Mouse (Mus musculus) stomach, embryonic 16.5 days (tissue): ENCODE data around the gene Pop5. TPM values are rescaled to one million over a fixed set of nuclear protein-coding genes. Genes with fewer than 3 reads are reported as not detected.

ENCODE experiments used
- ATAC-seq: fragments of 200-750 bp; cut with Nextera tagmentation; 2 replicates; pipeline ENCODE4 v1.8.0; 2017; ENCODE audit warnings: moderate number of reproducible peaks, moderate TSS enrichment; ENCODE audit not compliant: insufficient read depth, low FRiP score
- H3K27ac ChIP-seq: fragments of 300-500 bp; sonication (generic); 2 replicates; pipeline ENCODE4 v1.5.1; 2014; ENCODE audit warnings: low read length
- H3K27me3 ChIP-seq: fragments of 300-500 bp; sonication (generic); 2 replicates; pipeline ENCODE4 v1.6.1; 2014; ENCODE audit warnings: low read length, control low read depth, mixed read lengths; ENCODE audit not compliant: control insufficient read depth, insufficient read depth
- H3K36me3 ChIP-seq: fragments of 300-500 bp; sonication (generic); 2 replicates; pipeline ENCODE4 v1.6.1; 2014; ENCODE audit warnings: low read length; ENCODE audit not compliant: control insufficient read depth, insufficient read depth
- H3K4me1 ChIP-seq: fragments of 300-500 bp; sonication (generic); 2 replicates; pipeline ENCODE4 v1.6.1; 2014; ENCODE audit warnings: low read length, control low read depth, mixed read lengths; ENCODE audit not compliant: control insufficient read depth, insufficient read depth
- H3K4me2 ChIP-seq: fragments of 300-500 bp; sonication (generic); 2 replicates; pipeline ENCODE4 v1.6.1; 2014; ENCODE audit warnings: low read depth, low read length, mixed read lengths
- H3K4me3 ChIP-seq: fragments of 300-500 bp; sonication (generic); replicated peaks from 2 replicates; pipeline ENCODE4 v1.5.1; 2014; ENCODE audit warnings: mild to moderate bottlenecking, low read length
- H3K9ac ChIP-seq: fragments of 300-500 bp; sonication (generic); 2 replicates; pipeline ENCODE4 v1.6.1; 2014; ENCODE audit warnings: low read length
- H3K9me3 ChIP-seq: fragments of 300-500 bp; sonication (generic); replicated peaks from 2 replicates; pipeline ENCODE4 v1.6.1; 2016; ENCODE audit warnings: low read length, control low read depth; ENCODE audit not compliant: control insufficient read depth
- WGBS: fragments of 180-500 bp; shearing (Covaris S2); extraction: QIAGEN DNeasy Blood & Tissue Kit; methylation state at CpG from one replicate; pipeline ENCODE4 v1.1.7; 2014; 5-methylcytosine and 5-hydroxymethylcytosine counted together
- polyA plus RNA-seq: library from polyadenylated mRNA; unstranded; fragments of >200 nt; fragmentation: Nextera tagmentation; extraction: Ambion mirVana; gene quantifications from 2 replicates; pipeline ENCODE4 v1.2.1, GENCODE M21; 2015

The Pop5 gene
- polyA plus RNA-seq, 1 experiment from 2014 or later: 100 TPM

- Histone ChIP-seq H3K9me3 (no peaks in the 10 kb centered on the region), H3K27me3 (0 out of 2 replicates have a peak, but pooled peaks cover 2% of the 10 kb centered on the region), H3K4me1 (peaks cover 4% of the 10 kb centered on the region), H3K27ac (no peak overlapping the region), H3K9ac (no peak overlapping the region), H3K4me2 (no peak overlapping the region), H3K36me3 (no peaks in the 10 kb centered on the region), H3K4me3 (no peak overlapping the region)
- ATAC-seq: no peak
- 36% methylated on average over 16 of the region's 16 CpGs for WGBS
Observed at GRCm38 (mm10) chr5:115231552-115232120, 4.0 kb upstream of the Pop5 start.

GRCm38 (mm10) chr5:115232516-115232915 is 3.1 kb upstream of the Pop5 start:
- no peak for ATAC-seq
- Histone ChIP-seq H3K4me3 (no peak overlapping the region), H3K27ac (no peak overlapping the region), H3K9me3 (no peaks in the 10 kb centered on the region), H3K4me1 (peaks cover 4% of the 10 kb centered on the region), H3K36me3 (no peaks in the 10 kb centered on the region), H3K4me2 (no peak overlapping the region), H3K9ac (no peak overlapping the region), H3K27me3 (0 out of 2 replicates have a peak, but pooled peaks cover 2% of the 10 kb centered on the region)
- WGBS: 57% methylated on average over 6 of the region's 6 CpGs

- no peaks in the 10 kb centered on the region for H3K9me3 ChIP-seq
- no peak for ATAC-seq
- no peaks in the 10 kb centered on the region for H3K36me3 ChIP-seq
- no peak overlapping the region for H3K9ac ChIP-seq
- 87% methylated on average over 14 of the region's 14 CpGs for WGBS
- no peak overlapping the region for H3K4me2 ChIP-seq
- peaks cover 4% of the 10 kb centered on the region for H3K4me1 ChIP-seq
- no peak overlapping the region for H3K27ac ChIP-seq
- no peak overlapping the region for H3K4me3 ChIP-seq
- H3K27me3 ChIP-seq: 0 out of 2 replicates have a peak, but pooled peaks cover 2% of the 10 kb centered on the region
Observed at GRCm38 (mm10) chr5:115233031-115233780, 2.4 kb upstream of the Pop5 start.

- Histone ChIP-seq H3K4me3 (no peak overlapping the region), H3K9ac (no peak overlapping the region), H3K4me2 (no peak overlapping the region), H3K36me3 (no peaks in the 10 kb centered on the region), H3K27ac (no peak overlapping the region), H3K27me3 (0 out of 2 replicates have a peak, but pooled peaks cover 2% of the 10 kb centered on the region), H3K9me3 (no peaks in the 10 kb centered on the region), H3K4me1 (peaks cover 10% of the 10 kb centered on the region)
- 73% methylated on average over 6 of the region's 6 CpGs for WGBS
- no peak for ATAC-seq
Observed at GRCm38 (mm10) chr5:115234519-115234918, 1.1 kb upstream of the Pop5 start.

- no peaks in the 10 kb centered on the region for H3K9me3 ChIP-seq
- peaks cover 10% of the 10 kb centered on the region for H3K4me1 ChIP-seq
Observed at GRCm38 (mm10) chr5:115235323-115235771, 289 bp upstream of the Pop5 start.

GRCm38 (mm10) chr5:115237803-115238728 is 2.4 kb downstream of the Pop5 start:
- peak overlapping the region; percentile 65 for H3K27ac ChIP-seq
- H3K4me1 ChIP-seq: peaks cover 10% of the 10 kb centered on the region
- peaks cover 20% of the 10 kb centered on the region for H3K36me3 ChIP-seq
- peak; percentile 86 for ATAC-seq
- H3K9ac ChIP-seq: peak overlapping the region; percentile 89
- WGBS: under 1% methylated on average over 88 of the region's 88 CpGs
- no peaks in the 10 kb centered on the region for H3K9me3 ChIP-seq
- H3K4me2 ChIP-seq: peak overlapping the region; percentile 75
- no peaks in the 10 kb centered on the region for H3K27me3 ChIP-seq
- peak overlapping the region; percentile 84 for H3K4me3 ChIP-seq

More at GRCm38 (mm10) chr5:115235323-115235771, 289 bp upstream of the Pop5 start:
- peak; percentile 39; the same call in 1 of the 2 replicates for ATAC-seq
- Histone ChIP-seq H3K27me3 (0 out of 2 replicates have a peak, but pooled peaks cover 2% of the 10 kb centered on the region), H3K4me2 (peak overlapping the region; percentile 84), H3K9ac (peak overlapping the region; percentile 77), H3K27ac (peak overlapping the region; percentile 31; the same call in 1 of the 2 replicates), H3K4me3 (peak overlapping the region; percentile 69), H3K36me3 (peaks cover 4% of the 10 kb centered on the region; the same call in 1 of the 2 replicates)
- under 1% methylated on average over 45 of the region's 45 CpGs for WGBS

GRCm38 (mm10) chr5:115238729-115239195 is 3.1 kb downstream of the Pop5 start:
- peaks cover 10% of the 10 kb centered on the region for H3K4me1 ChIP-seq
- no peaks in the 10 kb centered on the region for H3K9me3 ChIP-seq
- ATAC-seq: no peak
- no peak overlapping the region for H3K27ac ChIP-seq
- peak overlapping the region; percentile 75 for H3K4me2 ChIP-seq
- H3K27me3 ChIP-seq: no peaks in the 10 kb centered on the region
- peak overlapping the region; percentile 89 for H3K9ac ChIP-seq
- peaks cover 23% of the 10 kb centered on the region for H3K36me3 ChIP-seq
- H3K4me3 ChIP-seq: peak overlapping the region; percentile 84
- 9% methylated on average over 11 of the region's 11 CpGs for WGBS

GRCm38 (mm10) chr5:115240191-115240590 is 4.6 kb downstream of the Pop5 start:
- WGBS: 84% methylated on average over 11 of the region's 11 CpGs
- H3K36me3 ChIP-seq: peaks cover 23% of the 10 kb centered on the region

More at GRCm38 (mm10) chr5:115240191-115240590, 4.6 kb downstream of the Pop5 start:
- no peaks in the 10 kb centered on the region for H3K9me3 ChIP-seq
- H3K4me1 ChIP-seq: peaks cover 8% of the 10 kb centered on the region
- H3K9ac ChIP-seq: no peak overlapping the region
- no peak overlapping the region for H3K27ac ChIP-seq
- no peaks in the 10 kb centered on the region for H3K27me3 ChIP-seq
- no peak overlapping the region for H3K4me2 ChIP-seq
- no peak for ATAC-seq
- no peak overlapping the region for H3K4me3 ChIP-seq
